Mouse (Mus musculus) lung, adult 2 months (tissue): ENCODE measurements at regions not wholly inside any gene's neighbourhood (a gene's known extent, or its start where the extent isn't known, plus 50 kb on each side); places are given as distances from the start of the nearest gene placed in this dataset.

Experiments used
- CTCF ChIP-seq: fragments of 200-500 bp; IDR thresholded peaks from 2 replicates; pipeline ENCODE4 v1.5.1; 2011; ENCODE audit warnings: mild to moderate bottlenecking, low read length, control low read depth; ENCODE audit not compliant: insufficient read depth
- POLR2A ChIP-seq: fragments of 200-500 bp; IDR thresholded peaks from 2 replicates; pipeline ENCODE4 v1.6.1; 2011; ENCODE audit warnings: low read depth, mild to moderate bottlenecking, control low read depth, low read length, borderline replicate concordance; ENCODE audit errors: extremely low read depth

DNA sequence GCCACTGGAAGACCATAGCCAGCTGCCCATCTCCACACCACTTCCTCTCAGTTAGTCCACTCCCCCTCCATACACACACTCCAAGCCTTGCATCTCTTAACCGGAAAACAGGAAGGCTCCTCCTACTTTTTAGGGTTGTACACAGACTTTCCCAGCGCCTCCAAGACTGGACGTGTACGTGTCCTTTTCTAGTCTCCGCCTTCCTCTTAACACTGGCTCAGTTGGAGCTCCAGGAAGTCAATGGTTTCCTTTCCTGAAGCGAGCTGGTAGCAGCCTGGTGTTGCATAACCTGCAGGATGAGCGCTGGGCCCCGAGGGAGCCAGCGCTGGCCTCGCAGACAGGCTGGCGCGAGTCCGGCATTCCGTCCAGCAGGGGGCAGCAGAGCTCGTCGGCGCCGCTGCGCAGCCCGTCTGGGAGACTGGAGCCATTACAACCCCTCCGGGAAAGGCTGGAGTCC is 95.5 kb upstream of the Oxgr1 start:
- TF ChIP-seq CTCF (peak; percentile 71), POLR2A (0 out of 2 replicates have a peak, but pooled peaks have one; percentile 9)
